Mouse (Mus musculus): Measurements from ENCODE around the gene Zfp653. TPM values are rescaled to one million over a fixed set of nuclear protein-coding genes. Genes with fewer than 3 reads are reported as not detected.
A peak's percentile ranks its signal among the peaks of the same experiment; 100 is the strongest.
"Not testable (repeated sequence)": the region's sequence is repeated elsewhere in the genome, so short reads cannot be mapped to it uniquely, and the experiment has no call there.

Zfp653 gene
- polyA plus RNA-seq, 1 experiment from 2014 or later: 20.4 TPM

GRCm38 (mm10) chr9:22089986-22090385 lies 18.8 kb upstream of the Zfp653 start:
- Histone ChIP-seq H3K4me1 (peaks cover 7% of the 10 kb centered on the region), H3K27me3 (peaks cover 4% of the 10 kb centered on the region; the same call in 1 of the 2 replicates), H3K4me2 (replicated peaks) (no peak overlapping the region), H3K27ac (no peak overlapping the region), H3K4me3 (no peak overlapping the region), H3K9me3 (replicated peaks) (no peaks in the 10 kb centered on the region), H3K9ac (no peak overlapping the region), H3K36me3 (no peaks in the 10 kb centered on the region)
- ATAC-seq (ENCODE audit: low FRiP score): no peak
- 87% methylated on average over 7 of the region's 7 CpGs for WGBS

- peaks cover 7% of the 10 kb centered on the region for H3K4me1 ChIP-seq
- no peaks in the 10 kb centered on the region for H3K36me3 ChIP-seq
- WGBS: 99% methylated on average over 7 of the region's 7 CpGs
- ATAC-seq (ENCODE audit: low FRiP score): no peak
- no peak overlapping the region for H3K27ac ChIP-seq
- H3K4me3 ChIP-seq: no peak overlapping the region
- no peak overlapping the region for H3K4me2 ChIP-seq (replicated peaks)
- H3K9me3 ChIP-seq (replicated peaks): no peaks in the 10 kb centered on the region
- H3K27me3 ChIP-seq: peaks cover 4% of the 10 kb centered on the region; the same call in 1 of the 2 replicates
- no peak overlapping the region for H3K9ac ChIP-seq
These were observed 18.1 kb upstream of the Zfp653 start for GRCm38 (mm10) chr9:22089281-22089680.

- no peak for ATAC-seq (ENCODE audit: low FRiP score)
- Histone ChIP-seq H3K9ac (no peak overlapping the region), H3K9me3 (replicated peaks) (no peaks in the 10 kb centered on the region), H3K27me3 (no peaks in the 10 kb centered on the region), H3K36me3 (peaks cover 4% of the 10 kb centered on the region; the same call in 1 of the 2 replicates), H3K4me2 (replicated peaks) (no peak overlapping the region), H3K4me3 (no peak overlapping the region), H3K4me1 (peaks cover 7% of the 10 kb centered on the region), H3K27ac (no peak overlapping the region)
- 78% methylated on average over 2 of the region's 2 CpGs for WGBS
These were observed 15.9 kb upstream of the Zfp653 start for GRCm38 (mm10) chr9:22087034-22087618.

- Histone ChIP-seq H3K9me3 (replicated peaks) (no peaks in the 10 kb centered on the region), H3K4me2 (replicated peaks) (peak overlapping the region; percentile 61), H3K27me3 (no peaks in the 10 kb centered on the region), H3K4me3 (peak overlapping the region; percentile 81), H3K36me3 (peaks cover 4% of the 10 kb centered on the region; the same call in 1 of the 2 replicates), H3K4me1 (peaks cover 7% of the 10 kb centered on the region), H3K9ac (peak overlapping the region; percentile 80), H3K27ac (no peak overlapping the region)
- 84% methylated on average over 6 of the region's 6 CpGs for WGBS
- ATAC-seq (ENCODE audit: low FRiP score): no peak
These were observed 14.8 kb upstream of the Zfp653 start for GRCm38 (mm10) chr9:22086012-22086411.

GRCm38 (mm10) chr9:22085022-22085834 lies 14.1 kb upstream of the Zfp653 start, which contains the start of gene Ecsit:
Gene Ecsit (minus strand): TSS chr9:22085438.
- H3K4me3 ChIP-seq: peak within 1 kb of the TSS; percentile 81
- ATAC-seq (ENCODE audit: low FRiP score): peak; percentile 99
- H3K4me2 ChIP-seq (replicated peaks): peak within 1 kb of the TSS; percentile 61
- H3K27ac ChIP-seq: peak within 1 kb of the TSS; percentile 79
- no peaks in the 10 kb centered on the region for H3K9me3 ChIP-seq (replicated peaks)
- H3K36me3 ChIP-seq: peaks cover 9% of the 10 kb centered on the region
- no peaks in the 10 kb centered on the region for H3K27me3 ChIP-seq
- H3K4me1 ChIP-seq: peaks cover 7% of the 10 kb centered on the region
- under 1% methylated on average over 48 of the region's 48 CpGs for WGBS
- H3K9ac ChIP-seq: peak within 1 kb of the TSS; percentile 80

- Histone ChIP-seq H3K36me3 (peaks cover 14% of the 10 kb centered on the region), H3K4me2 (replicated peaks) (peak overlapping the region; percentile 61), H3K9me3 (replicated peaks) (no peaks in the 10 kb centered on the region), H3K4me3 (peak overlapping the region; percentile 81), H3K4me1 (peaks cover 7% of the 10 kb centered on the region), H3K27ac (no peak overlapping the region), H3K27me3 (no peaks in the 10 kb centered on the region), H3K9ac (peak overlapping the region; percentile 80)
- WGBS: 37% methylated on average over 4 of the region's 4 CpGs
- ATAC-seq (ENCODE audit: low FRiP score): no peak
These were observed 13.5 kb upstream of the Zfp653 start for GRCm38 (mm10) chr9:22084667-22085021.

- 94% methylated on average over 23 of the region's 23 CpGs for WGBS
- Histone ChIP-seq H3K36me3 (peaks cover 46% of the 10 kb centered on the region), H3K9me3 (replicated peaks) (no peaks in the 10 kb centered on the region), H3K4me3 (no peak overlapping the region), H3K9ac (no peak overlapping the region), H3K4me1 (no peaks in the 10 kb centered on the region), H3K4me2 (replicated peaks) (no peak overlapping the region), H3K27me3 (no peaks in the 10 kb centered on the region), H3K27ac (no peak overlapping the region)
- ATAC-seq (ENCODE audit: low FRiP score): no peak
These were observed 5.0 kb upstream of the Zfp653 start for GRCm38 (mm10) chr9:22076223-22076622.

GRCm38 (mm10) chr9:22075778-22076177 lies 4.6 kb upstream of the Zfp653 start:
- not testable (repeated sequence) for H3K4me3 ChIP-seq; H3K9me3 ChIP-seq (replicated peaks); H3K4me1 ChIP-seq; H3K27me3 ChIP-seq; H3K27ac ChIP-seq; H3K4me2 ChIP-seq (replicated peaks); ATAC-seq (ENCODE audit: low FRiP score); H3K9ac ChIP-seq
- 81% methylated on average over 5 of the region's 5 CpGs for WGBS
- peaks cover 46% of the 10 kb centered on the region for H3K36me3 ChIP-seq

GRCm38 (mm10) chr9:22072276-22072675 lies 1.1 kb upstream of the Zfp653 start:
- no peak overlapping the region for H3K27ac ChIP-seq
- H3K9me3 ChIP-seq (replicated peaks): no peaks in the 10 kb centered on the region
- H3K36me3 ChIP-seq: peaks cover 44% of the 10 kb centered on the region
- H3K9ac ChIP-seq: no peak overlapping the region; the same call in 1 of the 2 replicates
- H3K4me3 ChIP-seq: no peak overlapping the region
- peaks cover 15% of the 10 kb centered on the region for H3K4me1 ChIP-seq
- WGBS: 93% methylated on average over 4 of the region's 4 CpGs
- no peak overlapping the region for H3K4me2 ChIP-seq (replicated peaks)
- ATAC-seq (ENCODE audit: low FRiP score): no peak
- no peaks in the 10 kb centered on the region for H3K27me3 ChIP-seq

- ATAC-seq (ENCODE audit: low FRiP score): no peak; the same call in 1 of the 2 replicates
- H3K36me3 ChIP-seq: peaks cover 47% of the 10 kb centered on the region
- WGBS: 72% methylated on average over 4 of the region's 4 CpGs
- peaks cover 15% of the 10 kb centered on the region for H3K4me1 ChIP-seq
- no peaks in the 10 kb centered on the region for H3K27me3 ChIP-seq
- H3K4me3 ChIP-seq: peak overlapping the region; percentile 78
- no peaks in the 10 kb centered on the region for H3K9me3 ChIP-seq (replicated peaks)
- H3K4me2 ChIP-seq (replicated peaks): peak overlapping the region; percentile 60
- peak overlapping the region; percentile 83; the same call in 1 of the 2 replicates for H3K9ac ChIP-seq
- peak overlapping the region; percentile 97 for H3K27ac ChIP-seq
These were observed 1.2 kb downstream of the Zfp653 start for GRCm38 (mm10) chr9:22069881-22070553.

GRCm38 (mm10) chr9:22067195-22067594 lies 4.0 kb downstream of the Zfp653 start:
- Histone ChIP-seq H3K4me1 (peaks cover 15% of the 10 kb centered on the region), H3K9ac (no peak overlapping the region), H3K9me3 (replicated peaks) (no peaks in the 10 kb centered on the region), H3K4me2 (replicated peaks) (no peak overlapping the region), H3K4me3 (no peak overlapping the region), H3K27ac (no peak overlapping the region), H3K27me3 (no peaks in the 10 kb centered on the region), H3K36me3 (peaks cover 50% of the 10 kb centered on the region)
- 85% methylated on average over 5 of the region's 5 CpGs for WGBS
- no peak for ATAC-seq (ENCODE audit: low FRiP score)

GRCm38 (mm10) chr9:22066433-22066832 lies 4.7 kb downstream of the Zfp653 start:
- no peak for ATAC-seq (ENCODE audit: low FRiP score)
- no peaks in the 10 kb centered on the region for H3K9me3 ChIP-seq (replicated peaks)
- H3K4me2 ChIP-seq (replicated peaks): no peak overlapping the region
- peaks cover 56% of the 10 kb centered on the region for H3K36me3 ChIP-seq
- H3K4me3 ChIP-seq: no peak overlapping the region
- H3K27ac ChIP-seq: no peak overlapping the region
- 86% methylated on average over 3 of the region's 3 CpGs for WGBS
- H3K4me1 ChIP-seq: peaks cover 15% of the 10 kb centered on the region
- no peak overlapping the region for H3K9ac ChIP-seq
- no peaks in the 10 kb centered on the region for H3K27me3 ChIP-seq

All from hindbrain, embryonic 12.5 days (tissue).